Mouse (Mus musculus) intestine, postnatal 0 days (tissue): Measurements from ENCODE around the gene Spink2. TPM values are rescaled to one million over a fixed set of nuclear protein-coding genes. Genes with fewer than 3 reads are reported as not detected.
"Not testable (repeated sequence)": the region's sequence is repeated elsewhere in the genome, so short reads cannot be mapped to it uniquely, and the experiment has no call there.

Experiments
- ATAC-seq: fragments of 200-750 bp; cut with Nextera tagmentation; 2 replicates; pipeline ENCODE4 v1.8.0; 2017; ENCODE audit warnings: mild to moderate bottlenecking, moderate TSS enrichment, moderate library complexity
- H3K27ac ChIP-seq: fragments of 300-500 bp; sonication (generic); 2 replicates; pipeline ENCODE4 v1.5.1; 2014; ENCODE audit warnings: mild to moderate bottlenecking, low read depth, low read length, moderate library complexity
- H3K27me3 ChIP-seq: fragments of 300-500 bp; sonication (generic); replicated peaks from 2 replicates; pipeline ENCODE4 v1.6.1; 2014; ENCODE audit warnings: low read length, mixed read lengths; ENCODE audit not compliant: control insufficient read depth, insufficient read depth
- H3K36me3 ChIP-seq: fragments of 300-500 bp; sonication (generic); 2 replicates; pipeline ENCODE4 v1.6.1; 2014; ENCODE audit warnings: mild to moderate bottlenecking, moderate library complexity; ENCODE audit not compliant: control insufficient read depth, insufficient read depth
- H3K4me1 ChIP-seq: fragments of 300-500 bp; sonication (generic); replicated peaks from 2 replicates; pipeline ENCODE4 v1.6.1; 2014; ENCODE audit warnings: antibody characterized with exemption, low read length, mixed read lengths; ENCODE audit not compliant: control insufficient read depth, insufficient read depth
- H3K4me2 ChIP-seq: fragments of 300-500 bp; sonication (generic); replicated peaks from 2 replicates; pipeline ENCODE4 v1.6.1; 2014; ENCODE audit warnings: low read depth, mild to moderate bottlenecking, moderate library complexity
- H3K4me3 ChIP-seq: fragments of 300-500 bp; sonication (generic); 2 replicates; pipeline ENCODE4 v1.5.1; 2014; ENCODE audit warnings: low read depth, low read length
- H3K9ac ChIP-seq: fragments of 300-500 bp; sonication (generic); 2 replicates; pipeline ENCODE4 v1.6.1; 2014; ENCODE audit warnings: mild to moderate bottlenecking, low read depth, low read length
- H3K9me3 ChIP-seq: fragments of 300-500 bp; sonication (generic); 2 replicates; pipeline ENCODE4 v1.6.1; 2016; ENCODE audit warnings: mixed run types; ENCODE audit not compliant: control insufficient read depth
- CTCF ChIP-seq: sonication (generic); IDR thresholded peaks from 2 replicates; pipeline ENCODE4 v1.5.1; 2016; ENCODE audit warnings: low read depth, mild to moderate bottlenecking, control low read depth, antibody characterized with exemption, moderate library complexity
- WGBS: fragments of 180-500 bp; shearing (Covaris S2); extraction: QIAGEN DNeasy Blood & Tissue Kit; methylation state at CpG from one replicate; pipeline ENCODE4 v1.1.7; 2014; 5-methylcytosine and 5-hydroxymethylcytosine counted together
- polyA plus RNA-seq: library from polyadenylated mRNA; unstranded; fragments of >200 nt; fragmentation: Nextera tagmentation; extraction: Ambion mirVana; gene quantifications from 2 replicates; pipeline ENCODE4 v1.2.1, GENCODE M21; 2015

Spink2 gene
- polyA plus RNA-seq, 1 experiment from 2014 or later, result 1.4 TPM

- no peaks in the 10 kb centered on the region for H3K4me1 ChIP-seq
- no peaks in the 10 kb centered on the region for H3K36me3 ChIP-seq
- no peak for TF ChIP-seq CTCF
- H3K4me2 ChIP-seq, result no peak overlapping the region
- H3K9ac ChIP-seq, result no peak overlapping the region
- H3K27me3 ChIP-seq, result no peaks in the 10 kb centered on the region
- ATAC-seq, result no peak
- 54% methylated on average over 2 of the region's 2 CpGs for WGBS
- no peak overlapping the region for H3K4me3 ChIP-seq
- H3K27ac ChIP-seq, result no peak overlapping the region
- H3K9me3 ChIP-seq, result no peaks in the 10 kb centered on the region
These were observed 25.8 kb upstream of the Spink2 start for GRCm38 (mm10) chr5:77237104-77237503.

- ATAC-seq, result no peak
- H3K4me1 ChIP-seq, result no peaks in the 10 kb centered on the region
- H3K27me3 ChIP-seq, result no peaks in the 10 kb centered on the region
- H3K9me3 ChIP-seq, result no peaks in the 10 kb centered on the region
- H3K27ac ChIP-seq, result no peak overlapping the region
- no peak for TF ChIP-seq CTCF
- H3K9ac ChIP-seq, result no peak overlapping the region
- H3K4me2 ChIP-seq, result no peak overlapping the region
- H3K4me3 ChIP-seq, result no peak overlapping the region
- WGBS, result 26% methylated on average over 3 of the region's 3 CpGs
- H3K36me3 ChIP-seq, result no peaks in the 10 kb centered on the region
These were observed 23.6 kb upstream of the Spink2 start for GRCm38 (mm10) chr5:77234921-77235320.

- not testable (repeated sequence) for H3K36me3 ChIP-seq, H3K4me2 ChIP-seq, H3K9me3 ChIP-seq, H3K27me3 ChIP-seq, H3K27ac ChIP-seq, ATAC-seq, H3K9ac ChIP-seq, H3K4me1 ChIP-seq, H3K4me3 ChIP-seq
- 94% methylated on average over 4 of the region's 4 CpGs for WGBS
These were observed 20.6 kb upstream of the Spink2 start for GRCm38 (mm10) chr5:77231863-77232262.

GRCm38 (mm10) chr5:77228986-77229385, 17.7 kb upstream of the Spink2 start:
- no peaks in the 10 kb centered on the region for H3K9me3 ChIP-seq
- ATAC-seq, result no peak
- H3K36me3 ChIP-seq, result no peaks in the 10 kb centered on the region
- H3K4me3 ChIP-seq, result no peak overlapping the region
- H3K27me3 ChIP-seq, result no peaks in the 10 kb centered on the region
- no peak overlapping the region for H3K9ac ChIP-seq
- WGBS, result 8% methylated on average over 1 of the region's 1 CpGs
- no peak overlapping the region for H3K27ac ChIP-seq
- TF ChIP-seq CTCF, result peak; percentile 72
- no peaks in the 10 kb centered on the region for H3K4me1 ChIP-seq
- no peak overlapping the region for H3K4me2 ChIP-seq

GRCm38 (mm10) chr5:77223043-77223975, 12.0 kb upstream of the Spink2 start:
- H3K27ac ChIP-seq, result no peak overlapping the region
- ATAC-seq, result no peak
- H3K4me3 ChIP-seq, result no peak overlapping the region
- no peak overlapping the region for H3K4me2 ChIP-seq
- H3K36me3 ChIP-seq, result no peaks in the 10 kb centered on the region
- no peaks in the 10 kb centered on the region for H3K4me1 ChIP-seq
- H3K9me3 ChIP-seq, result 0 out of 2 replicates have a peak, but pooled peaks cover 2% of the 10 kb centered on the region
- 73% methylated on average over 11 of the region's 11 CpGs for WGBS
- no peak overlapping the region for H3K9ac ChIP-seq
- peak; percentile 62 for TF ChIP-seq CTCF
- H3K27me3 ChIP-seq, result no peaks in the 10 kb centered on the region

GRCm38 (mm10) chr5:77217724-77218123, 6.5 kb upstream of the Spink2 start:
- peak overlapping the region; percentile 52; the same call in 1 of the 2 replicates for H3K4me2 ChIP-seq
- H3K36me3 ChIP-seq, result no peaks in the 10 kb centered on the region
- H3K27me3 ChIP-seq, result no peaks in the 10 kb centered on the region
- H3K27ac ChIP-seq, result no peak overlapping the region
- 0 out of 2 replicates have a peak, but pooled peaks have one; percentile 25 for ATAC-seq
- no peaks in the 10 kb centered on the region for H3K4me1 ChIP-seq
- H3K4me3 ChIP-seq, result 0 out of 2 replicates have a peak overlapping the region, but pooled peaks have one; percentile 16
- H3K9me3 ChIP-seq, result 0 out of 2 replicates have a peak, but pooled peaks cover 2% of the 10 kb centered on the region
- WGBS, result 15% methylated on average over 2 of the region's 2 CpGs
- H3K9ac ChIP-seq, result no peak overlapping the region
- no peak for TF ChIP-seq CTCF
